Comparison of ENCODE assay signal across 12 mouse cellular contexts in genomic region chr13:15556646-15557098, GRCm38 (mm10).
A peak's percentile ranks its signal among the peaks of the same experiment; 100 is the strongest.
DNase-seq lines count a peak whose midpoint lies in the region; ATAC-seq and TF ChIP-seq lines count a peak whose summit lies in the region.
"Had no signal": no experiment of that assay in that cellular context is flagged by ENCODE, and none has a peak within 500 bp of the region (broad histone marks: within the 10 kb centered on the region; RNA-seq: fewer than 3 reads in every experiment).

No protein-coding gene starts in this region.

- H3K27ac ChIP-seq in kidney, postnatal 0 days: no peak overlapping the region
- H3K27ac ChIP-seq in forebrain, postnatal 0 days (ENCODE audit: low read depth, low read length): no peak overlapping the region
- H3K27ac ChIP-seq in midbrain, embryonic 13.5 days: peak overlapping the region; percentile 51; the same call in 1 of the 2 replicates

- H3K9me3 ChIP-seq in kidney, postnatal 0 days (replicated peaks; ENCODE audit: low read length): no peaks in the 10 kb centered on the region
- H3K9me3 ChIP-seq in forebrain, postnatal 0 days (ENCODE audit: low read length): no peaks in the 10 kb centered on the region
- no peaks in the 10 kb centered on the region for H3K9me3 ChIP-seq in midbrain, embryonic 13.5 days
- H3K9me3 ChIP-seq: megakaryocyte, embryonic 14.5 days had no signal

- 67% methylated on average over 2 of the region's 2 CpGs for WGBS in kidney, postnatal 0 days
- 11% methylated on average over 2 of the region's 2 CpGs for WGBS in forebrain, postnatal 0 days
- WGBS in midbrain, embryonic 13.5 days: 4% methylated on average over 2 of the region's 2 CpGs

- no peak overlapping the region for H3K9ac ChIP-seq in kidney, postnatal 0 days (ENCODE audit: low read depth, low read length)
- no peak overlapping the region for H3K9ac ChIP-seq in forebrain, postnatal 0 days
- no peak overlapping the region for H3K9ac ChIP-seq in midbrain, embryonic 13.5 days (replicated peaks)

- no peak overlapping the region for H3K4me2 ChIP-seq in kidney, postnatal 0 days (ENCODE audit: low read length)
- H3K4me2 ChIP-seq in forebrain, postnatal 0 days (ENCODE audit: low read depth): no peak overlapping the region
- no peak overlapping the region for H3K4me2 ChIP-seq in midbrain, embryonic 13.5 days (replicated peaks)

- no peaks in the 10 kb centered on the region for H3K4me1 ChIP-seq in kidney, postnatal 0 days (replicated peaks; ENCODE audit: insufficient read depth, low read length)
- no peaks in the 10 kb centered on the region for H3K4me1 ChIP-seq in forebrain, postnatal 0 days (ENCODE audit: insufficient read depth)
- H3K4me1 ChIP-seq in midbrain, embryonic 13.5 days (replicated peaks): peaks cover 42% of the 10 kb centered on the region

- intact Hi-C loops in gastrocnemius, postnatal 36 days (cut with DNase I): no loop called here

- no peak overlapping the region for H3K4me3 ChIP-seq in kidney, postnatal 0 days (replicated peaks; ENCODE audit: low read depth, low read length)
- H3K4me3 ChIP-seq in forebrain, postnatal 0 days (ENCODE audit: low read depth, low read length): no peak overlapping the region
- no peak overlapping the region for H3K4me3 ChIP-seq in midbrain, embryonic 13.5 days (replicated peaks)
- H3K4me3 ChIP-seq: megakaryocyte, embryonic 14.5 days had no signal

- H3K27me3 ChIP-seq in kidney, postnatal 0 days (ENCODE audit: insufficient read depth, low read length): no peaks in the 10 kb centered on the region
- no peaks in the 10 kb centered on the region for H3K27me3 ChIP-seq in forebrain, postnatal 0 days (ENCODE audit: insufficient read depth, low read length)
- H3K27me3 ChIP-seq in midbrain, embryonic 13.5 days: no peaks in the 10 kb centered on the region
- H3K27me3 ChIP-seq: megakaryocyte, embryonic 14.5 days had no signal

- no peaks in the 10 kb centered on the region for H3K36me3 ChIP-seq in kidney, postnatal 0 days (ENCODE audit: insufficient read depth, low read length)
- no peaks in the 10 kb centered on the region for H3K36me3 ChIP-seq in forebrain, postnatal 0 days (ENCODE audit: insufficient read depth)
- H3K36me3 ChIP-seq in midbrain, embryonic 13.5 days: no peaks in the 10 kb centered on the region

- no peak for ATAC-seq in kidney, postnatal 0 days (replicated peaks; ENCODE audit: low FRiP score, low read depth)
- ATAC-seq in common myeloid progenitor, adult 5-6 weeks (replicated peaks; ENCODE audit: low read depth, poor library complexity, severe bottlenecking): peak; percentile 87
- peak; percentile 83 for ATAC-seq in forebrain, postnatal 0 days
- ATAC-seq in midbrain, embryonic 13.5 days: peak; percentile 86
- ATAC-seq in granulocyte monocyte progenitor cell, adult 5-6 weeks (replicated peaks; ENCODE audit: poor library complexity, severe bottlenecking): no peak

- TF ChIP-seq CTCF in kidney, postnatal 0 days (IDR thresholded peaks at IDR 0.05; ENCODE audit: low read depth): peak; percentile 68
- peak; percentile 51 for TF ChIP-seq CTCF in forebrain, postnatal 0 days (IDR thresholded peaks at IDR 0.05; ENCODE audit: low read depth)

- DNase-seq in kidney, postnatal 0 days (ENCODE audit: low spot score): peak; percentile 64
- DNase-seq in kidney, adult 18-20 months: no peak
- DNase-seq in forebrain, postnatal 0 days: peak; percentile 49
- no peak for DNase-seq in gastrocnemius, postnatal 36 days
- DNase-seq in urinary bladder, postnatal 36 days (ENCODE audit: low spot score in 2 of 2): no peak
- DNase-seq: cerebellum, postnatal 36 days; kidney, adult 11 months; spleen, adult 18-20 months had no signal

Comparison
In these comparisons a context has a peak if more than half of its experiments do, and no peak if none do; other contexts are left out.
1. DNase-seq: peak in kidney, postnatal 0 days (single experiment) and forebrain, postnatal 0 days (single experiment); none in kidney, adult 18-20 months (single experiment), gastrocnemius, postnatal 36 days (0 of 2) and urinary bladder, postnatal 36 days (0 of 2).
2. ATAC-seq: peak in common myeloid progenitor, adult 5-6 weeks (single experiment), forebrain, postnatal 0 days (single experiment) and midbrain, embryonic 13.5 days (single experiment); none in kidney, postnatal 0 days (single experiment) and granulocyte monocyte progenitor cell, adult 5-6 weeks (single experiment).